Mouse (Mus musculus): ENCODE measurements around the gene Tmod3. TPM values are rescaled to one million over a fixed set of nuclear protein-coding genes. Genes with fewer than 3 reads are reported as not detected.

Gene Tmod3
- polyA plus RNA-seq (2017; shearing (Covaris generic)) = 140 TPM

GRCm38 (mm10) chr9:75559512-75560012 is at the start of gene Tmod3:
Tmod3 (minus strand) TSS chr9:75559657.

Other genes with a start within 250 kb of the Tmod3 start
- not detected for gene Bcl2l10, start 211.9 kb downstream of the Tmod3 start, polyA plus RNA-seq (2017; shearing (Covaris generic))
- gene Mapk6, start 149.7 kb downstream of the Tmod3 start, polyA plus RNA-seq (2017; shearing (Covaris generic)) = 53.0 TPM
- gene Leo1, start 118.1 kb downstream of the Tmod3 start, polyA plus RNA-seq (2017; shearing (Covaris generic)) = 26.0 TPM
- 0.06 TPM for gene Tmod2, start 51.7 kb upstream of the Tmod3 start, polyA plus RNA-seq (2017; shearing (Covaris generic))
- gene Lysmd2, start 66.1 kb upstream of the Tmod3 start, polyA plus RNA-seq (2017; shearing (Covaris generic)) = 53.7 TPM
- gene Scg3, start 124.4 kb upstream of the Tmod3 start, polyA plus RNA-seq (2017; shearing (Covaris generic)) = 0.07 TPM
- gene Bmp5, start 215.7 kb upstream of the Tmod3 start, polyA plus RNA-seq (2017; shearing (Covaris generic)) = not detected

Measured in CD4-positive, CD25-positive, alpha-beta regulatory T cell (primary cell).